Mouse (Mus musculus) G1E (cell line): ENCODE data around the gene Bcl2l15. TPM values are rescaled to one million over a fixed set of nuclear protein-coding genes. Genes with fewer than 3 reads are reported as not detected.
A peak's percentile ranks its signal among the peaks of the same experiment; 100 is the strongest.

Experiments
- ATAC-seq: 2 replicates; pipeline ENCODE4 v1.8.0; 2016; ENCODE audit warnings: mild to moderate bottlenecking; ENCODE audit not compliant: insufficient number of reproducible peaks, poor library complexity, low FRiP score, severe bottlenecking; ENCODE audit errors: extremely low read depth
- DNase-seq: peaks from one replicate; pipeline ENCODE4 v3.0.0; 2012; ENCODE audit warnings: low spot score
- H3K27me3 ChIP-seq: 2 replicates; pipeline ENCODE4 v1.6.1; 2012; ENCODE audit warnings: mild to moderate bottlenecking, low read length, inconsistent platforms; ENCODE audit not compliant: insufficient read depth
- H3K36me3 ChIP-seq: replicated peaks from 2 replicates; pipeline ENCODE3; 2012; ENCODE audit warnings: mild to moderate bottlenecking, inconsistent platforms
- H3K4me1 ChIP-seq: 2 replicates; pipeline ENCODE4 v1.6.1; 2012; ENCODE audit warnings: low read depth, low read length, inconsistent platforms, mixed read lengths; ENCODE audit not compliant: insufficient read depth
- H3K4me3 ChIP-seq: 2 replicates; pipeline ENCODE4 v1.5.1; 2012; ENCODE audit warnings: low read depth, mild to moderate bottlenecking, inconsistent platforms, low read length, moderate library complexity, mixed read lengths
- H3K9me3 ChIP-seq: replicated peaks from 2 replicates; pipeline ENCODE4 v1.6.1; 2012; ENCODE audit warnings: inconsistent platforms
- CTCF ChIP-seq: IDR thresholded peaks from 2 replicates; pipeline ENCODE4 v1.5.1; 2012; ENCODE audit warnings: low read depth, low read length, inconsistent platforms, mixed read lengths
- GATA1 ChIP-seq: IDR thresholded peaks from 2 replicates; pipeline ENCODE4 v1.6.1; 2012; ENCODE audit warnings: borderline replicate concordance, low read length, inconsistent platforms, mixed read lengths
- GATA2 ChIP-seq: IDR thresholded peaks from 2 replicates; pipeline ENCODE4 v1.6.1; 2012; ENCODE audit warnings: low read depth, low read length, inconsistent platforms, borderline replicate concordance
- POLR2AphosphoS5 ChIP-seq: IDR thresholded peaks from 2 replicates; pipeline ENCODE4 v1.6.1; 2012; ENCODE audit warnings: low read depth, low read length, inconsistent platforms; ENCODE audit not compliant: insufficient replicate concordance
- TAL1 ChIP-seq: conservative IDR thresholded peaks from 2 replicates; pipeline ENCODE4 v1.6.1; 2012; ENCODE audit warnings: low read depth, low read length, inconsistent platforms, mixed read lengths
- polyA plus RNA-seq: library from polyadenylated mRNA; stranded (reverse); fragments of >175 nt; gene quantifications from 2 replicates; pipeline ENCODE4 v1.2.3, GENCODE M21; 2012
- total RNA-seq, 2 experiments: library from RNA; stranded (forward) in 1 of 2; stranded (reverse) in 1 of 2; fragments of 200-1000 nt in 1 of 2; fragments of >200 nt in 1 of 2; fragmentation: Nextera tagmentation in 1 of 2; gene quantifications; 2 replicates each; pipeline ENCODE4 v1.2.3; 2014 to 2017

Gene Bcl2l15
- total RNA-seq (2014; fragmentation: Nextera tagmentation) (not detected in 2 replicates), total RNA-seq (2017) (0.58 and 1.1 TPM in 2 replicates), polyA plus RNA-seq (not detected in 2 replicates)

DNA sequence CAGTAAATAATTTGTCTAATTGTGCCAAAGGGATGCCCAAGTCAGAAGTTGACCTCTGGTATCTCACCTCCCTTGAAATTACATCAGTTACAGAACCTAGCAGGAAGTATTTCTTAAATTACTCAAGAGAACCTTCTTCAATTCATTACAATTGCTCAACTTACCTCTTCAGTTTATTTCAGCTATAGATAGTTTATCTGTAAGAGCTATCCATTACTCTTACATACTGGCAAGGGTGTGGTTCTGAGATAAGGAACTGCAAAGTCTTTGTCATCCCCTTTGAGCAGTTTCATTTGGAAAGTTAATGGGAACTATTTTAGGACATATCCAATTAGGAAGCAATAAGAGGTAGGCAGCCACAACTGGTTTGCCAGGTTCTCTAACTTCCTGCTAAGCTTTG is at the start of gene Bcl2l15:
TSS of gene Bcl2l15 (plus strand) at position 176 of the 400 bp plus-strand sequence.
- Histone ChIP-seq H3K27me3 (no peaks in the 10 kb centered on the region), H3K4me3 (no peak within 1 kb of the TSS), H3K9me3 (no peaks in the 10 kb centered on the region), H3K36me3 (no peaks in the 10 kb centered on the region), H3K4me1 (peaks cover 20% of the 10 kb centered on the region)
- TF ChIP-seq TAL1, result no peak
- no peak for TF ChIP-seq GATA2
- TF ChIP-seq CTCF, result no peak
- TF ChIP-seq GATA1, result no peak
- ATAC-seq (peak; percentile 63), DNase-seq (no peak)

GRCm38 (mm10) chr3:103782844-103783609 is 49.4 kb upstream of the Bcl2l15 start:
- DNase-seq (no peak), ATAC-seq (no peak; the same call in 1 of the 2 replicates)
- no peak overlapping the region for H3K4me3 ChIP-seq
- H3K27me3 ChIP-seq, result no peaks in the 10 kb centered on the region
- H3K9me3 ChIP-seq, result no peaks in the 10 kb centered on the region
- no peak for TF ChIP-seq TAL1
- TF ChIP-seq GATA1, result no peak
- TF ChIP-seq GATA2, result no peak
- peaks cover 32% of the 10 kb centered on the region for H3K36me3 ChIP-seq
- peaks cover 80% of the 10 kb centered on the region for H3K4me1 ChIP-seq

DNA sequence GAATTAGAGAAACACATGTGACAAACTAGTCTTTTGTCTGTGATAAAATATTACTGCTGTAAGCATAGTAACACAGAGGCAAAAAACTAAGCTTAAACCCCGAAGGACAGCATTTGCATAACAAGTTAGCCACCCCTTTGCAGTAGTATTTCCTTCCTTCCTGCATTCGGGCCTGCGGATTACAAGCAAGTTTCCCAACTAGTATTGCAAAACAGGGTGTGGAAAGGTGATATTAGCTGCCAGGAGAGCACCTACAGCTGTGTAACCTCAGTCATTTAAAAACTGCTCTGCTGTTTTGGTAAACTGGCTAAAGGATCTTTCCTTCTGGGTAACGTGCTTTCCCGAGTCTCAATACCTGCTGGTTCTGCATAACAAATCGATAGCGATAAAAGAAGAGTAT is 45.2 kb upstream of the Bcl2l15 start:
- ATAC-seq, result no peak
- H3K4me3 ChIP-seq, result no peak overlapping the region

DNA sequence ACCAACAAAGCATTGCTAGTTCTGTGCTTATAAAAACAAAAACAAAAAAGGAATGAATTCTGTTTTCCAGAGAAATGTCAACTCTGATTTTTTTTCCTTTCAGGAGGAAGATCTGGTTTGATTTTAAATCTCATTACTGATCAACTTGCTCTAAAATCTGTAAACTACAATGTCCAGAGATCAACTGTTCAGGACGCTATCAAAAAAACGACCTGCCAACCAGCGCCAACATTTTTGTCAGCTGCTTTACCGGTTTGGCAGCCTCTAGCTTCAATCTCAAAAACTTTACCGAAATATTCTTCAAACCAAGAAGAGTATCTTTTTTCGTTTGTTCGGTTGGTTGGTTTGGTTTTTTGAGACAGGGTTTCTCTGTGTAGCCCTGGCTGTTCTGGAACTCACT is 43.3 kb upstream of the Bcl2l15 start:
- Histone ChIP-seq H3K4me3 (peak overlapping the region; percentile 11; the same call in 1 of the 2 replicates), H3K4me1 (peaks cover 65% of the 10 kb centered on the region), H3K27me3 (no peaks in the 10 kb centered on the region), H3K36me3 (peaks cover 10% of the 10 kb centered on the region), H3K9me3 (no peaks in the 10 kb centered on the region)
- no peak for ATAC-seq
- no peak for TF ChIP-seq POLR2AphosphoS5
- TF ChIP-seq TAL1, result no peak
- no peak for TF ChIP-seq GATA2
- TF ChIP-seq GATA1, result no peak
- no peak for TF ChIP-seq CTCF
- no peak for DNase-seq

More for the DNA sequence above, 45.2 kb upstream of the Bcl2l15 start:
- Histone ChIP-seq H3K9me3 (no peaks in the 10 kb centered on the region), H3K27me3 (no peaks in the 10 kb centered on the region), H3K4me1 (peaks cover 65% of the 10 kb centered on the region), H3K36me3 (peaks cover 12% of the 10 kb centered on the region)
- no peak for TF ChIP-seq GATA1
- TF ChIP-seq GATA2, result no peak
- TF ChIP-seq TAL1, result no peak
- TF ChIP-seq CTCF, result no peak
- TF ChIP-seq POLR2AphosphoS5, result no peak
- DNase-seq, result no peak

- H3K36me3 ChIP-seq, result peaks cover 5% of the 10 kb centered on the region
- no peaks in the 10 kb centered on the region for H3K9me3 ChIP-seq
- H3K4me3 ChIP-seq, result peak overlapping the region; percentile 80
- TF ChIP-seq TAL1, result no peak
- no peak for TF ChIP-seq GATA1
- TF ChIP-seq CTCF, result no peak
- TF ChIP-seq POLR2AphosphoS5, result no peak
- TF ChIP-seq GATA2, result no peak
- DNase-seq, result no peak
- ATAC-seq, result no peak
- H3K4me1 ChIP-seq, result peaks cover 65% of the 10 kb centered on the region
- no peaks in the 10 kb centered on the region for H3K27me3 ChIP-seq
Observed at GRCm38 (mm10) chr3:103789891-103790345, 42.5 kb upstream of the Bcl2l15 start.

DNA sequence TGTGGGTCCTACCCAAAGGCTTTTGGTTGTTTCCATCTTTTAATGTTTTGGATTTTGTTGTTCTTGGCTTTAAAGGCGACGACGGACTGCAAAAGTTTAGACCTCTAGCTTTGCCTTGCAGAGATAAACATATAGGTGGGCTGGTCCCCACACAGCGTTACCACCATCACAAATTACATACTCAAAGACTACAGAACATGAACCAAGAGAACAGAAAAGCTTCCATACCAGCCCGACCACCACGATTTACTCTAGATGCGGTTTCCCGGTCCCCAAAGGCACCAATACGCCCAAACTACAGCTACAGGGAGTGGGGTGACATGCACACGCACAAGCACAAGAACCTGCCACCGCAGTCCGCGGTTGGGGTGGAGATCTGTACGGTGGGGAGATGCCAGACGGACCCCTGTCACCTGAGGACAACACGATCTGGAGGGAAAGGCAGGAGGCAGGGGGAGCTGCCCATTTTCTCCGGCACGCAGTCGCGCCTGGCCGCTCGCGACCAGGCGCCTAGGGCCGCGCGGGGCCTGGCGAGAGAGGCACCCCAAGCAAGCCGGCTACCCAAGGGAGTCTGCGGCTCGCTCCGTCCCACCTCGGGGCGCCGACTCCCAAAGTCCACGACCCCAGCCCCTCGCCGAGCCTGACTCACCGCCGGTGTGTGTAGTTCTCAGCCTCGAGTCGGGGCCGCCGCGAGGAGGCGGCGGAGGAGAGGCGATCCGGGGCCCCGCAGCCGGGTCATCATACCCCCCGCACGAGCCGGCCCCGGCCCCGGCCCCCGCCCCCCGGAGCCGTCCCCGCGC is 41.9 kb upstream of the Bcl2l15 start:
- H3K4me1 ChIP-seq, result peaks cover 64% of the 10 kb centered on the region
- no peak for ATAC-seq

More for the DNA sequence above, 41.9 kb upstream of the Bcl2l15 start:
- Histone ChIP-seq H3K9me3 (no peaks in the 10 kb centered on the region), H3K4me3 (peak overlapping the region; percentile 80), H3K27me3 (no peaks in the 10 kb centered on the region), H3K36me3 (peaks cover 5% of the 10 kb centered on the region)
- TF ChIP-seq TAL1 (no peak), POLR2AphosphoS5 (no peak), GATA2 (no peak), CTCF (no peak), GATA1 (no peak)
- no peak for DNase-seq
